Mouse (Mus musculus) heart, postnatal 0 days (tissue): ENCODE measurements at regions not wholly inside any gene's neighbourhood (a gene's known extent, or its start where the extent isn't known, plus 50 kb on each side); places are given as distances from the start of the nearest gene placed in this dataset.

ENCODE experiments used
- CTCF ChIP-seq: IDR thresholded peaks from 2 replicates; pipeline ENCODE4 v1.5.1; 2016; ENCODE audit warnings: antibody characterized with exemption, control low read depth, low read depth
- EP300 ChIP-seq: IDR thresholded peaks from 2 replicates; pipeline ENCODE4 v1.6.1; 2016; ENCODE audit warnings: antibody characterized with exemption, low read depth

DNA sequence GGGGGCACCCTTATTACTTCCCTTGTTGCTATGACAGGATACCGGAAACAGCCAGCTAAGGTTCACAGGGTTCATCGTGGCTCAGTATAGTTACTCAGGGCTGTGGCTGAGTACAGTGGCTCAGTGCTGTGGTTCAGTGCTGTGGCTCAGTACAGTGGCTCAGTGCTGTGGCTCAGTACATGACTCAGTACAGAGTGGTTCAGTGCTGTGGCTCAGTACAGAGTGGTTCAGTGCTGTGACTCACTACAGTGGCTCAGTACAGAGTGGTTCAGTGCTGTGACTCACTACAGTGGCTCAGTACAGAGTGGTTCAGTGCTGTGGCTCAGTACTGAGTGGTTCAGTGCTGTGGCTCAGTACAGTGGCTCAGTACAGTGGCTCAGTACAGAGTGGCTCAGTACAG is 78.6 kb upstream of the Zfp423 start:
- TF ChIP-seq CTCF, result no peak
- no peak for TF ChIP-seq EP300
